Mouse (Mus musculus) skeletal muscle tissue, adult 2 months (tissue): ENCODE data around the gene Ghdc.
A peak's percentile ranks its signal among the peaks of the same experiment; 100 is the strongest.

ENCODE experiments used
- DNase-seq: peaks from one replicate; pipeline ENCODE4 v3.0.0-alpha.2; 2012; ENCODE audit warnings: low read depth, low spot score

Ghdc gene

GRCm38 (mm10) chr11:100782568-100782967 is 11.8 kb upstream of the Ghdc start:
- DNase-seq, result no peak

DNA sequence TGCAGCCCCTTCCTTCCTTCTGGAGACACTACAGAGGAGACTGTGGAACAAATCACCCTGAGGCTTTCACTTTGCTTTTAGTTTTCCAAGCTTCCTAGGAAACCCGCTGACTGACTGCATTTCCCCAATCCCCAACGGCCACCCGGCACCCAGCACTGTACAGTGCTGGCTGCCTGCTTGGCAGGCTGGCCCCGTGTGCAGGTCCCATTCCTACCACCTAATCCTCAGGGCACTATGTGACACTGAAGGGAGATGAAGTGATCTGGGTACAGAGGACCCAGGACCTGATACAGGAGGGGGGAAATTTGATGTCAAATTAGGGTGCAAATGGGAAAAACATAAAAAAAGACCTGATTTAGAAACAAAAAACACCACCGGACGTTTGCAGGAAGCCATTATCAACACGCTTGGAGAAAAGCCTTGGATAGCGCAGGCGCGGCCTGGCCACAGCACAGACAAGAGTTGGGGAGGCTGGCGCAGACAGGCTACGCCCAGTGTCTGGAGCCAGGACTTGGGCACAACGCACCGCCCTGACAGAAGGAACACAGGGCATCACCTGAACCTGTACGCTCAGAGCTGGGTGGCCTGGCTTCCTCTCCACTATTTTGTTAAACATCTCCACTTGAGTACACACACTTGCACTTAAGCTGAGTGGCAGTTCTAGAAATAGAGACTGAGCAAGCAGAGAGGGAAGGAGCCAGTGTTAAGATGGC is 11.2 kb upstream of the Ghdc start:
- DNase-seq, result no peak

GRCm38 (mm10) chr11:100780247-100780646 is 9.5 kb upstream of the Ghdc start:
- no peak for DNase-seq

GRCm38 (mm10) chr11:100778069-100778468 is 7.3 kb upstream of the Ghdc start:
- DNase-seq, result no peak

DNA sequence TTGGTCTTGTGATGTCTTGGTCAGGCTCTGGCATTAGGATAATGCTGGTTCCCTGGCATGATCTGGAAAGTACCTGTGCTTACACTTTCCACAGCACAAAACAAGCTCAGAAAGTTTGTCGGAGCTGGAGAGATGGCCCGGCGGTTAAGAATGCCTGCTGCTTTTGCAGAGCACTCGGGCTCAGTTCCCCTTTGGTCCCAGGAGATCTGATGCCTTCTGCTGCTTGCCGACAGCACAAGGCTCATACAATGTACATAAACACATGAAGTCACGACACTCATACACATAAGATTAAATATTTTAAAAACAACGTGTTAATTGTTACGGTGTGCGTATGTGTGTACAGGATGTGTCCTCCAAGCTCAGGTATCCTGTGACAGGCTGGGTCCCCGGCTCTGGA is 5.2 kb upstream of the Ghdc start:
- DNase-seq, result no peak

- no peak for DNase-seq
These were observed 3.5 kb upstream of the Ghdc start for GRCm38 (mm10) chr11:100774261-100774660.

DNA sequence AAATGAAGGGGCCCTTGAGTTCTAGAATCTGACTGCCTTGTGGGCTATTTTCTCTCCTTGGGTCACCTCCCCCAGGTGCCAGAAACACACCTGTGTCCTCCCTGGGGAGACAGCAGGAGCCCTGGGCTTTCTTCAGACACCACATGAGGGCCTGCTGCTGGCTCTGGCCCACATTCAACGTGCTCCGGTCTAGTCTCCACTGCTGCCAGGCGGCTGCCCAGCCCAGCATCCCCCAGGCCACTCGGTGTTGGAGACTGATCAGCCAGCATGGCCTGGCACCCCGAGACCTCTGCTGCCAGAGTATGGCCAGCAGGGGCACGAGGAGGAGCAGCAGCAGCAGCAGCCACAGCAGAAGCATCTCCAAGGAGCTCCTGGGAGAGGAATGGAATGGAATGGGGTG is 777 bp downstream of the Ghdc start:
- DNase-seq, result no peak

GRCm38 (mm10) chr11:100767871-100768270 is 2.9 kb downstream of the Ghdc start:
- DNase-seq, result no peak

DNA sequence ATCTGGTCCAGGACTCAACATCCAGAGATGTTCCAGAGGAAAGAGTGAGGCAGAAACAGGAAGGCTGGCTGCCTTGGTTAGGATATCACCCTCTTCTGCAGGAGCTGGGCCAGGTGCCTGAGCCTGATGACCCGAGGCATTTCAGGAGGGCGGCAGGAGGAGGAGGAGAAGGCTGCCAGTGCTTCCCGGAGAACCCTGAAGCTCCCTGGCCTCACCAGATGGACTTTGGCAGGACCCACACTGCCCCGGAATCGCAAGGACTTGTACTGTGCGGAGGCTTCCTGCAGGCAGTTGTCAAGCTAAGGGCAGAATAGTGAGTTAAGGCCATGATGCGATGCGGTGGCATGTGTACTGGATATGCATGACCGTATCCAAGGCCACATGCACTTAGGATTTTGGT is 4.0 kb downstream of the Ghdc start:
- no peak for DNase-seq

DNA sequence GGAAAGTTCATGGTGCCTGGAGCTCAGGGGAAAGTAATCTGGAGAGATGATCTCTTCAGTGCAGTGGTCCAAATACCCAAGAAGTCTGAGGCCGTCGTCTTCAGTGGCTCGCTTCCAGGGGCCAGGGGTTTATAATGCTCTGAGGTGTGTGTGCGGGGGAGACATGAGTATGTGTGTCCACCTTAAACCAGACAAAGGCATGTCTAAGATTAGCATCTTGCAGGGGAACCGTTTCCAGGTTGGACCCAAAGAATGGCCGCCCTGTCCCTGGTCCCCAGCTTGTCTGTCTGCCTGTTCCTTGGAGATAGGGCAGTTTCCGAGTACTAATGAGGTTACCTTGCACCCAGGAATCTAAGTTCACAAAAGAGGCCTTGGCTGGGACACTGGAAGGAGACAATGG is 7.9 kb downstream of the Ghdc start, which contains the start of gene Hcrt:
TSS of gene Hcrt (minus strand) at position 101 of the 400 bp plus-strand sequence.
- no peak for DNase-seq

GRCm38 (mm10) chr11:100761547-100762045 is 9.2 kb downstream of the Ghdc start:
- peak; percentile 75 for DNase-seq

DNA sequence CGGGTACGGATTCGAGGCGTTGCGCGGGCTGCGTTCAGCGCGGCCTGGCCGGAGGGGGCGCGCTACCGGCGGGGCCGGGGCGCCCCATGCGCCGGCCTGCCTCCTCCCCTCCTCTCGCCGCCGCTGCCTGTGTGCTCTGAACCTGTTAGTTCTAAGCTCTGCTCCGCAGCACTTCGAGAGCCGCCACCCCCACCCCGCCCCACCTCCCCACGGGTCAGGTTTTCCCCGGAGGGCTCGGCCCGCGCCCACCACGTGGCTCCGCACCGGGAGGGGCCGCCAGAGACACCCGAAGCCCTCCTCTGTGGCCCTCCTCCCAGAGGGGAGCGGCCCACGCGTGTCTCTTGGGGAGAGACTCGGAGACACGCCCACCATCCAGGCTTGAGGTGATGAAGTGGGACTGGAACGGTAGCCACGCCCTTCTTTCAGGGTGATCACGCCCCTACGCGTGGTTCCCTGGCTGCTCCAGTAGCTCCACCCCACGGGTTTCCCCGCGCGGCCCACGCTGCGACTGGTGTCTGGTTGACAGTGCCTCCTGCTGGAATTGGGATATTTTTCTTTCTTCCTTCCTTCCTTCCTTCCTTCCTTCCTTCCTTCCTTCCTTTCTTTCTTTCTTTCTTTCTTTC is 11.0 kb downstream of the Ghdc start, which contains the start of gene Kcnh4:
TSS of gene Kcnh4 (minus strand) at position 332 of the 623 bp plus-strand sequence.
- no peak for DNase-seq

- no peak for DNase-seq
These were observed 11.8 kb downstream of the Ghdc start for GRCm38 (mm10) chr11:100758707-100759610.

DNA sequence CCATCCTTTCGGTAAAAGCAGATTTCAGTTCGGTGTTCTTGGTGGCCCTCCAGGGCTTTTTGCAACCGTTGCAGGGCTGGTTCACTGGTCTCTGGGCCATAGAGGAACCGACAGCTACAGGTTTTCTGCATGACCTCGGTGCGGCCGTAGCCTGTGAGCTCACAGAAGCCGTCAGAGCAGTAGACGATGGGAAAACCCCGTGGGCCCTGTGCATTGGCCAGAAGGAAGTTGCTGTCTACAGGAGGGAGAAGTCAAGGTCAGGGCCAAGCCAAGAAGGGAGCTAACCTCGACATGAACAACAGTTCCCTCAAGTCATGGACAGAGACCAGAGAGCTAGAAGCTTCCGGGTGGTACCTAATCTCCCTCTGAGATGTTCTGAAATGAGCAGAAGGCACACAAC is 13.2 kb downstream of the Ghdc start:
- no peak for DNase-seq

GRCm38 (mm10) chr11:100756476-100756875 is 14.3 kb downstream of the Ghdc start:
- DNase-seq, result no peak

DNA sequence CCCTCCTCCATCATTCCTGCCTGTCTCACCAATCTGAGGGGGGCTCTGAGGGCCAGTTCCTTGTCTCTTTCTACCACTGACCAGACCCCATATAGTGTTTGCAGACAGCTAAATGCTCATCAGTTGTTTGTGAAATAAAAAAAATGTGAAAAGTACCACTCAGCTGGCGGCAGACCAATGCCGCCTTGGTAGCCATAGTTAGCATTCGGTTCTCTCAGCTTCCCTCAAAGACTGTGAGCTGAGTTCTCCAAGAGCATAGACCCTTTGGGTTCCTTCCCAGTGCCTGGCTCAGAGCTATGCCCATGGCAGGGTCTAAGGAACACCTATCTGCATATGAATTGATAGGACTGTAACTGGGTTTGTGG is 16.1 kb downstream of the Ghdc start:
- DNase-seq, result no peak

DNA sequence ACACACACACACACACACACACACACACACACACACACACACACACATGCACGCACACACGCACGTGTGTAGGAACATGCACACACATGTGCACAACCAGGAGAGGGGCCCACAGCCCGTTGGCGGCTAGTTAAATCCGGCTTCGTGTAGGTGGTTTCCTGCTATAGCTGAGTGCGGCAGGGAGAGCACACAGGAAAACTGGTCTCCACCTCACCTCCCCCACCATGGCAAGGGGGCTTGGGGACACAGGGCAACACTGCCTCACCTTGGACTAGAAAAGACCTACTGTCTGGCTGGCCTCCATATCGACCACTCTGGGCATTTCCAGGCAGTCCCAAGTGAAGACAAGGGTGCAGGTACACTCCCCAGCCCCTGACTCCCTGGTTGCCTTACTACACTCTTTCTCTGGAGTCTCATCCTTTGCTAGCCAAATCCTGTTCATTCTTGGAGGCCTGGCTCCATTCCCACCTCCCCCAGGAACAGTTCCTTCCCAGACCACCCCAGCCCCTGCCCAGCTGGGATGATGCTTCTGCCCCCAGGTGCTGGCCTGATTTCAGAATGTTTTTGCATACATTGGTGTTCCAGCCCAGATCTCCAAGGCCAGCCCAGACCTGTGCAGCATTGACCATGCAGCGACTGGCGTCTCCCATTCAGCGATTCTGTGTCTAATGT is 16.6 kb downstream of the Ghdc start:
- DNase-seq, result no peak

DNA sequence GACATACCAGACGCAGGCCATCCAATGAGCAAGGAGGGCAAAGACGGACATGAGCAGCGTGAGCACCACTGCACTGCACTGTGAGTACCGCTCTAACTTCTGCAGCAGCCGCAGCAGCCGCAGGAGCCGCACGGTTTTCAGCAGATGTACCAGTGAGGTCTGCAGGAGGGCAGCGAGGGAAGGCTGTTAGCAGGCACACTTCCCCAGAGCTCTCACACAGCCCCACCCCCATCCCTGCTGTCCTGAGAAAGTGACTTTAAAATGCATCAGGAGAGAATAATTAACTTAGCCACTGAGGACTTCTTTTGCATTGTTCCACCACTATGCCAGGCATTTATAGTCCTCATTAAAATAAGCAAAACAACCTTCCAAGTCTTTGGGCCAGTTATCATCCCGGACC is 18.5 kb downstream of the Ghdc start:
- no peak for DNase-seq

- DNase-seq, result no peak
These were observed 20.6 kb downstream of the Ghdc start for GRCm38 (mm10) chr11:100750127-100750526.

- no peak for DNase-seq
These were observed 21.3 kb downstream of the Ghdc start for GRCm38 (mm10) chr11:100749469-100749868.

DNA sequence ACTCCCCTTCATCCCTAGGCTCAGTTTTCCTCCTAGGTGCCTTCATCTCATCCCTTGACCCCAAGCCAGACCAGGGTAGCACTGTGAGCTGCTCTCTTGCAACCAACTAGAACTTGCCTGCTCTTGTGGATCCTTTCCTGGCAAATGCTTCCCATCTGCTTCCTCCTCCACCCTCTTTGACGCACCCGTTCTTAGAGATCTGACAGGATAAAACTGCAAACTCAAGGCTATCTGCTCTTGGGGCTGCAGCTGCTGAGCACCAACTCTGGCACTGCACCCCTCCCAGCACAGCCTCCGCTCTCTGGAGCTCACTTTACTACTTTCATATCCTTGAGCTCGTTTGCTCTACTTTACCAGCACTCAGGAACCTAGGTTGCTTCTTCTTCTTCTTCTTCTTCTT is 22.1 kb downstream of the Ghdc start:
- no peak for DNase-seq

- DNase-seq, result no peak
These were observed 23.6 kb downstream of the Ghdc start for GRCm38 (mm10) chr11:100747114-100747513.
